Mouse (Mus musculus) liver, embryonic 14.5 days (tissue): Measurements from ENCODE around the gene Bmp7. TPM values are rescaled to one million over a fixed set of nuclear protein-coding genes. Genes with fewer than 3 reads are reported as not detected.

Experiments
- ATAC-seq: fragments of 200-750 bp; cut with Nextera tagmentation; 2 replicates; pipeline ENCODE4 v1.8.0; 2017; ENCODE audit warnings: moderate number of reproducible peaks, mild to moderate bottlenecking, moderate library complexity; ENCODE audit not compliant: insufficient read depth
- DNase-seq, 3 experiments: peaks; one replicate each; pipeline ENCODE4 v3.0.0-alpha.2; 2012 to 2013; ENCODE audit warnings: low read depth in 3 of 3, low spot score in 3 of 3
- H3K27ac ChIP-seq: fragments of 300-500 bp; sonication (generic); 2 replicates; pipeline ENCODE4 v1.5.1; 2014; ENCODE audit warnings: moderate library complexity, mild to moderate bottlenecking, control low read depth, inconsistent platforms
- H3K27me3 ChIP-seq: fragments of 300-500 bp; sonication (generic); 2 replicates; pipeline ENCODE4 v1.6.1; 2014; ENCODE audit warnings: mild to moderate bottlenecking, low read length, moderate library complexity; ENCODE audit not compliant: control insufficient read depth, insufficient read depth
- H3K36me3 ChIP-seq: fragments of 300-500 bp; sonication (generic); replicated peaks from 2 replicates; pipeline ENCODE4 v1.6.1; 2014; ENCODE audit warnings: low read depth; ENCODE audit not compliant: control insufficient read depth, insufficient read depth
- H3K4me1 ChIP-seq, 2 experiments: fragments of 200-500 bp in 1 of 2; fragments of 300-500 bp in 1 of 2; sonication (generic) in 1 of 2; replicated peaks; 2 replicates each; pipeline ENCODE4 v1.6.1; 2012 to 2014; ENCODE audit warnings: antibody characterized with exemption in 1 of 2, inconsistent platforms in 1 of 2, low read length in 1 of 2; ENCODE audit not compliant: control insufficient read depth in 2 of 2, insufficient read depth in 2 of 2
- H3K4me2 ChIP-seq: fragments of 300-500 bp; sonication (generic); 2 replicates; pipeline ENCODE4 v1.6.1; 2014; ENCODE audit warnings: low read depth, mild to moderate bottlenecking, control low read depth, moderate library complexity
- H3K4me3 ChIP-seq, 2 experiments: fragments of 200-500 bp in 1 of 2; fragments of 300-500 bp in 1 of 2; sonication (generic) in 1 of 2; 2 replicates each; pipeline ENCODE4 v1.5.1; 2012 to 2014; ENCODE audit warnings: low read depth in 2 of 2, low read length in 2 of 2, mild to moderate bottlenecking in 2 of 2, control low read depth in 1 of 2, inconsistent platforms in 1 of 2, moderate library complexity in 1 of 2; ENCODE audit not compliant: insufficient read depth in 1 of 2
- H3K9ac ChIP-seq: fragments of 300-500 bp; sonication (generic); replicated peaks from 2 replicates; pipeline ENCODE4 v1.6.1; 2014; ENCODE audit warnings: mild to moderate bottlenecking, control low read depth, moderate library complexity
- H3K9me3 ChIP-seq: fragments of 300-500 bp; sonication (generic); 2 replicates; pipeline ENCODE4 v1.6.1; 2016; ENCODE audit warnings: low read length, mixed read lengths; ENCODE audit not compliant: control insufficient read depth
- CTCF ChIP-seq: IDR thresholded peaks from 2 replicates; pipeline ENCODE4 v1.5.1; 2016; ENCODE audit warnings: antibody characterized with exemption, low read depth, control low read depth
- EP300 ChIP-seq: IDR thresholded peaks from 2 replicates; pipeline ENCODE4 v1.6.1; 2016; ENCODE audit warnings: antibody characterized with exemption, low read depth
- WGBS: fragments of 180-500 bp; shearing (Covaris S2); extraction: QIAGEN DNeasy Blood & Tissue Kit; methylation state at CpG from one replicate; pipeline ENCODE4 v1.1.7; 2014; ENCODE audit not compliant: insufficient replicate concordance; 5-methylcytosine and 5-hydroxymethylcytosine counted together
- polyA plus RNA-seq, 2 experiments: library from polyadenylated mRNA; depleted of rRNA in 1 of 2; stranded (reverse) in 1 of 2; unstranded in 1 of 2; fragments of >200 nt; fragmentation: Nextera tagmentation in 1 of 2; extraction: Ambion mirVana in 1 of 2; gene quantifications; 2 replicates each; pipeline versions ENCODE4 v1.2.1 to v1.2.3; 2012 to 2014

Bmp7 gene
- polyA plus RNA-seq, 2 experiments, result 1.7 to 1.8 TPM

- H3K27ac ChIP-seq, result no peak overlapping the region
- H3K4me3 ChIP-seq, result no peak overlapping the region
- no peak for DNase-seq
- H3K4me1 ChIP-seq, result no peaks in the 10 kb centered on the region
- no peak overlapping the region for H3K9ac ChIP-seq
- no peak for TF ChIP-seq CTCF
- TF ChIP-seq EP300, result no peak
- H3K36me3 ChIP-seq, result no peaks in the 10 kb centered on the region
- 49% methylated on average over 6 of the region's 6 CpGs for WGBS
- ATAC-seq, result no peak
- no peaks in the 10 kb centered on the region for H3K9me3 ChIP-seq
- no peak overlapping the region for H3K4me2 ChIP-seq
- no peaks in the 10 kb centered on the region for H3K27me3 ChIP-seq
These were observed 15.2 kb downstream of the Bmp7 start for GRCm38 (mm10) chr2:172924961-172925360.

- no peak for DNase-seq
- Histone ChIP-seq H3K27ac (no peak overlapping the region), H3K9me3 (no peaks in the 10 kb centered on the region), H3K4me3 (no peak overlapping the region), H3K36me3 (no peaks in the 10 kb centered on the region), H3K4me1 (no peaks in the 10 kb centered on the region), H3K27me3 (no peaks in the 10 kb centered on the region), H3K9ac (no peak overlapping the region), H3K4me2 (no peak overlapping the region)
- no peak for ATAC-seq
- WGBS, result 68% methylated on average over 7 of the region's 7 CpGs
- TF ChIP-seq EP300, result no peak
- no peak for TF ChIP-seq CTCF
These were observed 16.9 kb downstream of the Bmp7 start for GRCm38 (mm10) chr2:172923198-172923597.

- Histone ChIP-seq H3K27ac (no peak overlapping the region), H3K27me3 (no peaks in the 10 kb centered on the region), H3K36me3 (no peaks in the 10 kb centered on the region), H3K4me3 (no peak overlapping the region), H3K9me3 (no peaks in the 10 kb centered on the region), H3K4me2 (no peak overlapping the region), H3K9ac (no peak overlapping the region), H3K4me1 (no peaks in the 10 kb centered on the region)
- DNase-seq (no peak), ATAC-seq (no peak)
- whole genome bisulfite sequencing, result 57% methylated on average over 5 of the region's 5 CpGs
- TF ChIP-seq CTCF (no peak), EP300 (no peak)
These were observed 17.5 kb downstream of the Bmp7 start for GRCm38 (mm10) chr2:172922597-172922996.

GRCm38 (mm10) chr2:172914018-172914417, 26.1 kb downstream of the Bmp7 start:
- ATAC-seq, result no peak
- 68% methylated on average over 14 of the region's 14 CpGs for WGBS
- no peaks in the 10 kb centered on the region for H3K4me1 ChIP-seq
- no peaks in the 10 kb centered on the region for H3K36me3 ChIP-seq
- TF ChIP-seq EP300, result no peak
- no peak for TF ChIP-seq CTCF
- H3K9me3 ChIP-seq, result no peaks in the 10 kb centered on the region
- H3K27ac ChIP-seq, result no peak overlapping the region
- DNase-seq, result no peak
- H3K9ac ChIP-seq, result no peak overlapping the region
- H3K4me2 ChIP-seq, result no peak overlapping the region
- H3K4me3 ChIP-seq, result no peak overlapping the region
- H3K27me3 ChIP-seq, result no peaks in the 10 kb centered on the region

- H3K9ac ChIP-seq, result no peak overlapping the region
- no peak for DNase-seq
- H3K4me3 ChIP-seq, result no peak overlapping the region
- no peaks in the 10 kb centered on the region for H3K9me3 ChIP-seq
- WGBS, result 50% methylated on average over 5 of the region's 5 CpGs
- ATAC-seq, result no peak
- no peak overlapping the region for H3K27ac ChIP-seq
- TF ChIP-seq EP300, result no peak
- no peak for TF ChIP-seq CTCF
- no peaks in the 10 kb centered on the region for H3K27me3 ChIP-seq
- no peak overlapping the region for H3K4me2 ChIP-seq
- H3K4me1 ChIP-seq, result no peaks in the 10 kb centered on the region
- no peaks in the 10 kb centered on the region for H3K36me3 ChIP-seq
These were observed 28.4 kb downstream of the Bmp7 start for GRCm38 (mm10) chr2:172911715-172912114.
